Mouse (Mus musculus): ENCODE data around the gene Ppef2. TPM values are rescaled to one million over a fixed set of nuclear protein-coding genes. Genes with fewer than 3 reads are reported as not detected.
"Not testable (repeated sequence)": the region's sequence is repeated elsewhere in the genome, so short reads cannot be mapped to it uniquely, and the experiment has no call there.

Gene Ppef2
- total and polyA plus RNA-seq, 2 experiments from 2014 or later: 0.24 to 0.31 TPM

- WGBS: 94% methylated on average over 6 of the region's 6 CpGs
- no peaks in the 10 kb centered on the region for H3K27me3 ChIP-seq (ENCODE audit: insufficient read depth, low read length)
- H3K27ac ChIP-seq (ENCODE audit: low read depth, low read length): no peak overlapping the region
- no peak for DNase-seq
- peaks cover 32% of the 10 kb centered on the region for H3K36me3 ChIP-seq (ENCODE audit: insufficient read depth)
- H3K9me3 ChIP-seq (ENCODE audit: low read length): no peaks in the 10 kb centered on the region
- H3K4me2 ChIP-seq (ENCODE audit: low read depth): no peak overlapping the region
- H3K9ac ChIP-seq: no peak overlapping the region
- no peak for TF ChIP-seq CTCF (IDR thresholded peaks at IDR 0.05; ENCODE audit: low read depth)
- no peak overlapping the region for H3K4me3 ChIP-seq (ENCODE audit: low read depth, low read length)
- H3K4me1 ChIP-seq (ENCODE audit: insufficient read depth): no peaks in the 10 kb centered on the region
- no peak for ATAC-seq
Observed at GRCm38 (mm10) chr5:92206121-92206520, 50.0 kb downstream of the Ppef2 start.

- H3K36me3 ChIP-seq (ENCODE audit: insufficient read depth): peaks cover 36% of the 10 kb centered on the region
- H3K4me2 ChIP-seq (ENCODE audit: low read depth): no peak overlapping the region
- no peaks in the 10 kb centered on the region for H3K9me3 ChIP-seq (ENCODE audit: low read length)
- WGBS: 90% methylated on average over 5 of the region's 5 CpGs
- H3K27ac ChIP-seq (ENCODE audit: low read depth, low read length): no peak overlapping the region
- ATAC-seq: no peak
- H3K9ac ChIP-seq: no peak overlapping the region
- H3K27me3 ChIP-seq (ENCODE audit: insufficient read depth, low read length): no peaks in the 10 kb centered on the region
- H3K4me3 ChIP-seq (ENCODE audit: low read depth, low read length): no peak overlapping the region
- no peaks in the 10 kb centered on the region for H3K4me1 ChIP-seq (ENCODE audit: insufficient read depth)
- no peak for TF ChIP-seq CTCF (IDR thresholded peaks at IDR 0.05; ENCODE audit: low read depth)
- no peak for DNase-seq
Observed at GRCm38 (mm10) chr5:92205706-92206105, 50.4 kb downstream of the Ppef2 start.

DNA sequence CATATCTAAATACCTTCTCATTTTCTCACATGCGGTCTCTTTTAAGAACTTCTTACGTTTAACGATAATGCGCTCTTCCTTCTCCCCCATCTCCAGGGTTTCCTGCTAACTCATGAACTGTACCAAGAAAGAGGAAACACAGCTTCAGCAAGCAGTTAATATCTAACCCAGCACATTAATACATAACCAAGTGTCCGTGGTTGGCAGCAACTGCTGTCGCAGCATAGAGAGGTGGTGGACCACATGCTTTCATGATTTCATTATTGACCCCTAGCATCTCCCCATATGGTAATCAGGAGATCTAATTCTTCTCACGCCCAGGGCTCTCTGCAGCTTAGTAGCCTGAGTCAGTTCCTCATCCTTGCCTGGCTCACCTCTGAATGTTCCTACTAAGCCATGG lies 50.9 kb downstream of the Ppef2 start:
- no peak overlapping the region for H3K4me3 ChIP-seq (ENCODE audit: low read depth, low read length)
- no peak overlapping the region for H3K9ac ChIP-seq
- no peak overlapping the region for H3K4me2 ChIP-seq (ENCODE audit: low read depth)
- ATAC-seq (no peak), DNase-seq (no peak)
- H3K9me3 ChIP-seq (ENCODE audit: low read length): no peaks in the 10 kb centered on the region
- 95% methylated on average over 7 of the region's 7 CpGs for WGBS
- no peaks in the 10 kb centered on the region for H3K27me3 ChIP-seq (ENCODE audit: insufficient read depth, low read length)
- H3K36me3 ChIP-seq (ENCODE audit: insufficient read depth): peaks cover 40% of the 10 kb centered on the region
- no peak overlapping the region for H3K27ac ChIP-seq (ENCODE audit: low read depth, low read length)
- no peaks in the 10 kb centered on the region for H3K4me1 ChIP-seq (ENCODE audit: insufficient read depth)
- no peak for TF ChIP-seq CTCF (IDR thresholded peaks at IDR 0.05; ENCODE audit: low read depth)

DNA sequence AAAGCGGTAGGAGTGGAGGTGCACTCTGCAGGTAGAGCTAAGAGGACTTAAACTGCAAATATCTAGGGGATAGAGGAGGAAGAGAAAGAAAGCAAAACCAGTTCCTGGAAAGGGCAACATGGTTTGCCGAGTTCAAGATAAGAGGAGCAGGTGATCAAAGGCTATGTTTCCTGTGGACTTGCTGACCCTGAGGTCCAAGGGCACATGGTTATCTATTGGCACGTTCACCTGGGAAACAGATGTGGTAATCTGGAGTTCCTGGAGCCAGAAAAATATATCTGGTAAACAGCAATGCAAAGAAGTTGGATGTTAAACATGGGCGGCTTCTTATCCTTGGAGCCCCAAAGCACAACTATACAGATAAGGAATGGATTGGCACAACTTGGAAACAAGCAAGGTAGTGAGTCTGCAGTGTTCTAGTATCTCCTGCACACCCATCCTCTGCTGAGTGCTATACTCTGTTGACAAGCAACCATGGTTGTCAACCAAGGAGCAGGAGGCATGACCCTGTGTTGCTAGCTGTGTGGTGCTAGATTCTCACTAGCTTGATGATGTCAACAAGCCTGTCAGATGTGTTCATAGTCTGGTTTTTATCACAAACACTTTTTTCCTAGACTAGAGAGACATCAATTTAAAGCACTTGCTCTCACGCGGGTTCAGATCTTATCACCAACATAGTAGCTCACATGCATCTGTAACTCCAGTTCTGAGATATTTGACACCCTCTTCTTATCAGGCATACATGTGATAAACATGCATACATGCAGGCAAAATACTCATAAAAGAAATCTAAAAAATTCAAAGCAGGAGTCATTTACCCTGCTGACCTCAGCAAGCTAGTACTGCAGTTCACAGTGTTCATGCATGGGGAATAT lies 51.7 kb downstream of the Ppef2 start:
- no peak for ATAC-seq
- peaks cover 47% of the 10 kb centered on the region for H3K36me3 ChIP-seq (ENCODE audit: insufficient read depth)
- 96% methylated on average over 6 of the region's 6 CpGs for WGBS

GRCm38 (mm10) chr5:92198266-92198665 lies 57.8 kb downstream of the Ppef2 start:
- ATAC-seq: no peak
- TF ChIP-seq CTCF (IDR thresholded peaks at IDR 0.05; ENCODE audit: low read depth): no peak
- Histone ChIP-seq H3K9me3 (ENCODE audit: low read length) (no peaks in the 10 kb centered on the region), H3K9ac (no peak overlapping the region), H3K4me3 (ENCODE audit: low read depth, low read length) (no peak overlapping the region), H3K27ac (ENCODE audit: low read depth, low read length) (no peak overlapping the region), H3K36me3 (ENCODE audit: insufficient read depth) (peaks cover 83% of the 10 kb centered on the region), H3K4me2 (ENCODE audit: low read depth) (no peak overlapping the region), H3K27me3 (ENCODE audit: insufficient read depth, low read length) (no peaks in the 10 kb centered on the region), H3K4me1 (ENCODE audit: insufficient read depth) (no peaks in the 10 kb centered on the region)
- 85% methylated on average over 8 of the region's 8 CpGs for WGBS
- no peak for DNase-seq

More for the DNA sequence above, 51.7 kb downstream of the Ppef2 start:
- DNase-seq: no peak
- H3K9ac ChIP-seq: no peak overlapping the region
- H3K4me1 ChIP-seq (ENCODE audit: insufficient read depth): no peaks in the 10 kb centered on the region
- no peak overlapping the region for H3K4me3 ChIP-seq (ENCODE audit: low read depth, low read length)
- H3K4me2 ChIP-seq (ENCODE audit: low read depth): no peak overlapping the region
- no peak overlapping the region for H3K27ac ChIP-seq (ENCODE audit: low read depth, low read length)
- no peak for TF ChIP-seq CTCF (IDR thresholded peaks at IDR 0.05; ENCODE audit: low read depth)
- no peaks in the 10 kb centered on the region for H3K27me3 ChIP-seq (ENCODE audit: insufficient read depth, low read length)
- H3K9me3 ChIP-seq (ENCODE audit: low read length): no peaks in the 10 kb centered on the region

DNA sequence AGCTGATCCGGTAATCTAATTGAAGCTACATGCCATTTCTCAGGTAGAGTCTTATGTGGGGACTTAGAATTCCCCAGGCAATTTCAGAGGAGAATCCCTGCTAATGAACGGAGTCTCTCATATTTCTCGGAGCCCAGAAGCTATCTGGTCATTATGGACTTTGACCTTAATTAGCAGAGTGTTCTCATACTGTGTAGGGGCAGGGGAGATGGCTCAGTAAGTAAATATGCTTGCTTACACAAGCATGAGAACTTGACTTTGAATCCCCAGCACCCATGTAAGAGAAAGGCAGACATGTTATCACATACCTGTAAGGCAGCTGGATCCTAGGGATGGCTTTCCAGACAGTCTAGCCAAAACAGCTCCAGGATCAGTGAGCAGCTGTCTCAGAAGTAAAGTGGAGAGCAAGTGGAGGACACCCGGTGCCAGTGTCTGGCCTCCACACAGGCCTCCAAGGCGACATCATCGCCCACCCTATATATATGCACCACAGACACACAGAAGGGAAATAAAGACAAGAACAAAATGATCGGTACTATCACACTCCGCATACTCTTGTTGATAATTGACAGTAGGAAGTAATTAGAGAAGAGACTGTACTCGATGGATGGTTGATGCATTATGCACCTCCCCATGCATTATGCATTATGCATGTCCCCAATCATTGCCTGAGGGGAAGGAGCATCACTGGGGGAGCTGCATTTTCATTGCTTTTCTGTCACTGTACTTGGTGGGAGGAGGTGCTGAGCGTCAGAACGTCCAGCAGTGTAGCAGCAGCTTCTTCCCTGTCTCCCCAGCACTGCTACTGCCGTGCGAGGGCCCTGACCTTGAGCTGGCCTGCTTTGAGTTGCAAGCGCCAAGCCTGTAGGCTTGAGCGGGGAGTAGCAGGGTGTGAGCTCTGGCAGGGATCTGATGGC lies 58.9 kb downstream of the Ppef2 start:
- TF ChIP-seq CTCF (IDR thresholded peaks at IDR 0.05; ENCODE audit: low read depth): no peak
- DNase-seq (no peak), ATAC-seq (peak; percentile 45; the same call in 1 of the 2 replicates)
- Histone ChIP-seq H3K4me1 (ENCODE audit: insufficient read depth) (no peaks in the 10 kb centered on the region), H3K4me2 (ENCODE audit: low read depth) (no peak overlapping the region), H3K27me3 (ENCODE audit: insufficient read depth, low read length) (no peaks in the 10 kb centered on the region), H3K27ac (ENCODE audit: low read depth, low read length) (no peak overlapping the region), H3K36me3 (ENCODE audit: insufficient read depth) (peaks cover 89% of the 10 kb centered on the region), H3K9ac (no peak overlapping the region), H3K9me3 (ENCODE audit: low read length) (no peaks in the 10 kb centered on the region), H3K4me3 (ENCODE audit: low read depth, low read length) (no peak overlapping the region)
- 73% methylated on average over 15 of the region's 15 CpGs for WGBS

DNA sequence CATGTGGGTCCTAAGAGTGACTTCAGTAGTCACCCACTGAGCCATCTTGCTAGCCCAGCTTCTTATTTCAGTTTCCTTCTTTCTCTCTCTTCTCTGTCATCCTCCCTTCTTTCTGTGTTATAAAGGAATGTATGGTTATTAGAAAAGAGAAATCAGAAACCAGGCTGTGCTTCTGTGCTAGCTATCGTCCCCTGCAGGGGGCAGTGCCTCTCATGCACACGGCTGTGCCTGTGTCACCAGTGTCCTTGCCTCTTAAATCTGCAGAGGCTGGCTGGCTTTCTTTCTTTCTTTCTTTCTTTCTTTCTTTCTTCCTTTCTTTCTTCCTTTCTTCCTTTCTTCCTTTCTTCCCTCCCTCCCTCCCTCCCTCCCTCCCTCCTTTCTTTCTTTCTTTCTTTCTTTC lies 60.4 kb downstream of the Ppef2 start:
- not testable (repeated sequence) for H3K27ac ChIP-seq (ENCODE audit: low read depth, low read length); H3K27me3 ChIP-seq (ENCODE audit: insufficient read depth, low read length); H3K4me3 ChIP-seq (ENCODE audit: low read depth, low read length); H3K9me3 ChIP-seq (ENCODE audit: low read length); H3K4me1 ChIP-seq (ENCODE audit: insufficient read depth); H3K9ac ChIP-seq; H3K4me2 ChIP-seq (ENCODE audit: low read depth)
- ATAC-seq (peak; percentile 78), DNase-seq (peak; percentile 50)
- peak; percentile 72 for TF ChIP-seq CTCF (IDR thresholded peaks at IDR 0.05; ENCODE audit: low read depth)
- H3K36me3 ChIP-seq (ENCODE audit: insufficient read depth): peaks cover 80% of the 10 kb centered on the region
- WGBS: 44% methylated on average over 2 of the region's 2 CpGs
